Mouse (Mus musculus) spleen, embryonic (tissue): ENCODE results near the gene Mat1a.

Experiments
- CTCF ChIA-PET: fragments of 350-600 bp; sonication (Branson Sonifier 250); formaldehyde crosslinking; loops from one replicate; lab custom pipeline; 2022; lab: Charles Lee

Gene Mat1a

GRCm38 (mm10) chr14:41104853-41105444 is at the start of gene Mat1a:
Mat1a (plus strand) TSS chr14:41105035.
- CTCF ChIA-PET, result no interaction called here

DNA sequence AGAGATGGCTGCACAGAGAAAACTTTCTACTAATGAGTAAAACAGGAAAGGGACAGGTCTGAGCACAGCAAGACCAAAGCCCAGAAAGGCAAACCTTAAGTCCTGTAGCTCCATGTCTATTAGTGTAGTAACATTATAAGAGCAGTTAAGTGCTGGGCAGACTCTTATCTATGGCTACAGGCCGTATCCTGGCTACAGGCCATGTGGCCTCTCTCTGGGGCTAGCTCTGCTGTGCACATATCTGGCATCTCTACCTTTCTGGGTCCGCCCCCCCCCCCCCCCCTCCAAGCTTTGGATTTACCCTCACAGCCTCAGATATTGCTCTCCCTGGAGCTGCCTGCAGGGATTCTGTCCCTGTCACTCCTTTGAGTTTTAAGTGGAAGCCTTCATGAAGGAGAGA is 39.7 kb upstream of the Mat1a start:
- CTCF ChIA-PET, result no interaction called here

DNA sequence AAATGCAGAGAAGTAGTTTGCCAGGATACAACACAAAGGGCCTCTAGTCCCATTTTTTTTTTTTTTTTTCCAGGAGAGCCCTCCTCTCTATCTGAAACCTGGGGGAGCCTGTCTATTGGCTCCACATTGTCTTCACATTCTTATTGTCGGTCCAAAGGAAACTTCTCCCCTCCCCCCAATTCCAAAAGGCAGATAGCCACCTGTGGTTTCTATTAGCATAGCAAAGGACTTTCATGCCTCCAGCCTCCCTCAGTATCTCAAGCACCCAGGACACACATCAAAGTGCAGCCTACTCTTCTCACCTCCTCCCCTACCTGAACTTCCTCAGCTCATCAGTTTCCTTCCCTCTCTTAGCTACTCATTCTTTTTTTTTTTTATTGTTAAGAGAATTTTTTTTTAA is 38.4 kb upstream of the Mat1a start:
- CTCF ChIA-PET, result no interaction called here

GRCm38 (mm10) chr14:41069108-41069507 is 35.7 kb upstream of the Mat1a start, which contains the start of gene Dydc2:
Dydc2 (minus strand) TSS chr14:41069208.
- CTCF ChIA-PET, result no interaction called here

- CTCF ChIA-PET, result no interaction called here
Observed at GRCm38 (mm10) chr14:41070343-41070742, 34.5 kb upstream of the Mat1a start.

DNA sequence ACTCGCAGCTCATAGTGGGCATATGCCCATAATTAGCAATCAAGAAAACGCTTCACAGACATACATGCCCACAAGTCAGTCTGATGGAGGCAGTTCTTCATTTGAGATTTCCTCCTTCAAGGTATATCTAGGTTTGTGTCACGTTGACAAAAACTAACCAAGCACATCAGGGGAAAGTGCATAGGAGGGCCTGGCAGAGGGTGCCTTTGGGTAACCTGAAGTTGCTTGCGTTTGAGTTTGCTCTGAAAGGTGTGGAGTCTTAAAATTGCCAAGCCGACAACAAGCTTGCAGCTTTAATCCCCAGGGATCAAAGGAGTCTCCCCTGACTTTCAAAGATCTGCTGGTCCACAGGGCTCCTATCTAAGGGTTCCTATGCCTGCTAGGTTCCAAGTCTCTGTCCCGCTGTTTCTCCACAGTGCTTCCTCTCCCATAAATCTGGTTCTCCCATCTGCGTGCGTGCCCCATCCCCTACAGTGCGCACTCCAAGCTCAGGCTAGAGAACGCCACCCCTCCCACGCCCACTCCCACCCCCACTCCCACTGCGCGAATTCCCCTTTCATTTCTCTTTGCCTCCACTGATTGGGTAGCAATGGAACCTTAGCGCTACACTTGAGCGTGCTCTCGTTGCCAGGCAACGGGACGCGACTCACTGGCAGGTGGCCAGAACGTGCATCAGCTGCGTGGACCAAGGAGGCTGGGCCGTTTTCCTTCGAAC is 32.4 kb upstream of the Mat1a start, which contains the start of gene Dydc1:
Gene Dydc1 (plus strand): TSS at position 683 of the 715 bp plus-strand sequence.
- CTCF ChIA-PET, result no interaction called here

- CTCF ChIA-PET, result no interaction called here
Observed at GRCm38 (mm10) chr14:41072944-41073275, 31.9 kb upstream of the Mat1a start.

DNA sequence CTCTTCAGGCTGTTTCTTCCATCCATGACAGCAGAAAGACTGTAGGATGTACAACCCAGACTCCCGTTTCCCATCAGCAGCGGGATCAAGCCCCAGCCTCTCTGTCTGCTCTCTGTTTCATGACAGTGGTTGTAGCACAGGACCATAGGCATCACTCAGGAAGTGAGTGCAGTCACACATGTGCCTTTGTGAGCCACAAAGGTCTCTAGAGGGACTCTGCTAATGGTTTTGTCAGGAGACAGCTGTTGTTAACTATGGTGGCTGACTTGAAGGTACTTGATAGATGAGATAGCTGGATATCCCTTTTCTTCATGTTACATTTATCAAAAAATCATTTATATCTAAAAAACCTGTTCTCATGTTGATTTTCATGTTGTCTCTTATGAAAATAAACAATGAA is 22.4 kb upstream of the Mat1a start:
- CTCF ChIA-PET, result no interaction called here

DNA sequence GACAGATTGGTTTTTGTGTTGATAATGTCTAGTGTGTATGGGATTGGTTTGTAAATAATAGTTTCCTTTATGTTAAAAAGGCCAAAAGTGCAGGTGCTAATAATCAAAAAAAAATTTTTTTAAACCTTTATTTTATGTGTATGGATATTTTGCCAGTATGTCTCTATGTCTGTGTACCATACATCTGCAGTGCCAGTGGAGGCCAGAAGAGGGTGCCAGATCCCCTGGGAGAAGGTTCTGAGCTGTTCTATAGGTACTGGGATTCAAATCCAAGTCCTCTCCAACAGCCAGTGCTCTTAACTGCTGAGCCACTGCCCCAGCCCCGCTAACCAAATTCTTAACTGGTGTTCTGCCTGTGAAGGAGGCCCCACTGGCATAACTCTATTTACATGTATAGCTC is 17.3 kb upstream of the Mat1a start:
- CTCF ChIA-PET, result interaction anchor here (0.7 kb wide), 1 partner anchor 29 kb away, joined by 3 read pairs; no protein-coding TSS in a partner anchor

GRCm38 (mm10) chr14:41090777-41091176 is 14.1 kb upstream of the Mat1a start:
- CTCF ChIA-PET, result interaction anchor here (0.6 kb wide), 1 partner anchor 1301 kb away, joined by 3 read pairs; no protein-coding TSS in a partner anchor

DNA sequence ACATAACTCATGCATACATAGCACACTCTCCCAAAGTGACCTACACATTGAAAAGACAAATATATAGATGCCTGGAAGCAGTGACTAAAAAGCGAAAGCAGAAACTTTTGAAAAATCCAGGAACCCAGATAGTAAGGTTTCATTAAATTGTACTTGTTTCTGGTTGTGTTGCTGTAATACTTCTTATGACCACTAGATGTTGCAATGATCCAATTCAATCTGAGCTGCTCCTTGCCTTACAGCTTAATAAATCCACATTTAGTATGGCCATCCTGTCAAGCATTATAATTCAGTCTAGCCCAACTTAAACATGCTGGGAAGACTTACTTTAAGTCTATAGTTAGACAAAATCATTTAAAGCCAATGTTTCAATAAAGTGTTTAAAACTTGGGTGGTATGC is 10.7 kb upstream of the Mat1a start:
- CTCF ChIA-PET, result interaction anchor here (0.5 kb wide), 1 partner anchor 208 kb away, joined by 4 read pairs; no protein-coding TSS in a partner anchor

- CTCF ChIA-PET, result no interaction called here
Observed at GRCm38 (mm10) chr14:41096296-41096860, 8.5 kb upstream of the Mat1a start.

GRCm38 (mm10) chr14:41098726-41099125 is 6.1 kb upstream of the Mat1a start:
- CTCF ChIA-PET, result no interaction called here

DNA sequence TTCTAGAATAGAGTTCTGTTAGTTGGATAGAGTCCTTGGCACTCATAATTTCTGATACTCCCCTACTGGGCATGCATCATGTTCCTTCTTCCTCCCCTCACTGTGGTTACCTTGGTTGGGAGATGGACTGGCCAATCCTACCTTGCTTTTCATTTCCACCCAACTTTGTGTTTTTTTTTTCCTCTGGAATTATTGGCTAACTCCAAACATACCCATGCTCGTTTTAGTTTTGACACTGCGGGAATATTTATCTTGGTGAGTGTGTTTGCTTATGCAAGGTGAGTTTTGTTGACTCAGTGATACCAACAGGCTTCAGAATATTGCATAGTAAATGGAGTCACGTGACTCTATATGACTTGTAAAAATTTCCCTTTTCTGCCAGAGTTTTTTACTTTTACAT is 4.1 kb upstream of the Mat1a start:
- CTCF ChIA-PET, result no interaction called here

DNA sequence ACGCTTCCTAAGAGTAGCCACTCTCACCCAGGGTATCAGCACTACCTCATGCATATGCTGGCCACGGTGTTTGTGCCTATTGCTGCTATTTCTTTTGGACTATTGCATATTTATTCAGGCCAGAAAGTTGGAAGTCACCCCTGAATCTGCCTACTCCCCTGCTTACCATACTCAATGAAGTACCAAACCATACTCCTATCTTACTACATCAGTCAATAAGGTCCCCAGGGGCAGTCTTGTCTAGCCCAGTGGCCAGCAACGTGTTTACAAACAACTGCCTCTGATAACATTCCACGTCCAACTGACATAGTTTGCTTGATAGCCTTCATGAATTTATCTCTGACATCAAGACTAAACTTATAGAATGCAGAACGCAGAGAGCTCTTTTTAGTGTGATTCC is 3.6 kb upstream of the Mat1a start:
- CTCF ChIA-PET, result no interaction called here

DNA sequence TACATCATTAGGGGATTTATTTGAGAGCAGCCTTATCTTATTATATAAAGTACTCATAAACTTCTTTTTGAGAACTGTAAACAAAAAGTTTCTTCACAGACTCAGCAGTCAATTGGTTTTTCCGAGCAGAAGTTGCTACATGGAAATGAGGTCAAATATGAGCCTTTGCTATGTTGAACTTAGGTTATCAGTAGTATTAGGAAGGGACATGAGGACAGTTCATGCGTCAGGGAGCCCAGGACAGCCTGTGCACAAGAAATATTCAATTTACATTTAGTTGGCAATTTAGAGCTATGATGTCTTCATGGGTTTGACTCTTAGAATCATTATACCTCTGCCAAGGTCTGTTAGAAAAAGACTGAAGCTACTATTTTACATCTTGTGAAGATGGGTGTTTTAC is 2.6 kb upstream of the Mat1a start:
- CTCF ChIA-PET, result no interaction called here

- CTCF ChIA-PET, result no interaction called here
Observed at GRCm38 (mm10) chr14:41111031-41111668, 6.3 kb downstream of the Mat1a start.

GRCm38 (mm10) chr14:41112944-41113343 is 8.1 kb downstream of the Mat1a start:
- CTCF ChIA-PET, result no interaction called here

GRCm38 (mm10) chr14:41116271-41116670 is 11.4 kb downstream of the Mat1a start:
- CTCF ChIA-PET, result no interaction called here

GRCm38 (mm10) chr14:41124683-41125082 is 19.8 kb downstream of the Mat1a start:
- CTCF ChIA-PET, result no interaction called here

DNA sequence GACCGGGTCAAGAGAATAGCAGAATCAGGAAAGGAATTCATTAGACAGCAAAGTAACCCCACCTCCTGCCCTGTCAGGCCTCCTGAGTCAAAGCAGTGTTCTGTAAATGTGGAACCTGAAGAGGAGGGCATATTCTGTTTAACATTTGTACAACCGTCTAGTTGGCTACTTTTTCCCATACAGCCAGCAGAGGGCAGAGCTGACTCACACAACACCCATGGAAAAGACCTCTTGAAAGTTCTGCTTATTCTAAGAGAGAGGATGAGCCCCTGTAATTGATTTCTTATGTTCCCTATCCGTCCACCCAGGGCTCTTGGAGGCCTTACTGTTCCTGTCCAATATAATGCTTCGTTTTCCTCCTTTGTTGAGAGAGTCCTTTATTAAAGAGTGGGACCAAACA is 23.2 kb downstream of the Mat1a start:
- CTCF ChIA-PET, result no interaction called here

DNA sequence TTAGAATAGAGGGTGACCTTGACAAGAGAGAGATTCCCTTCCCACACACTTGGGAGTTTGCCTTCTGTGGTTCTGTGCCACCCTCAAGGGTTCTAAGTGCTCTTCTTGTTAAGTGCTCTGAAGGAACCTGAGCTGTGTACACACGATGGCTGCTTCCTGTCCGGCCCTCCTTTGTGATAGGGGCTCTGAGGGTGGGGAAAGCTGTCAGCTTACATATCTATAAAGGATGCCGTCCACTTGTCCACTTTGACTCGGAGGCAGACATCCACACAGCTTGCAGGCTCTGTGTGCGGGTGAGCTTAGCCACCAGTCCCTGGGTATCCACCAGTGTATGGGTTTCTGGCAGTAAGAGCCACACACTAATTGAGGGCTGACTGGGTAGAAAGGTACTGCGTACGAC is 26.7 kb downstream of the Mat1a start, which contains the start of gene Sftpa1:
Gene Sftpa1 (plus strand): TSS at position 243 of the 400 bp plus-strand sequence.
- CTCF ChIA-PET, result no interaction called here
